In the genomic region with DNA sequence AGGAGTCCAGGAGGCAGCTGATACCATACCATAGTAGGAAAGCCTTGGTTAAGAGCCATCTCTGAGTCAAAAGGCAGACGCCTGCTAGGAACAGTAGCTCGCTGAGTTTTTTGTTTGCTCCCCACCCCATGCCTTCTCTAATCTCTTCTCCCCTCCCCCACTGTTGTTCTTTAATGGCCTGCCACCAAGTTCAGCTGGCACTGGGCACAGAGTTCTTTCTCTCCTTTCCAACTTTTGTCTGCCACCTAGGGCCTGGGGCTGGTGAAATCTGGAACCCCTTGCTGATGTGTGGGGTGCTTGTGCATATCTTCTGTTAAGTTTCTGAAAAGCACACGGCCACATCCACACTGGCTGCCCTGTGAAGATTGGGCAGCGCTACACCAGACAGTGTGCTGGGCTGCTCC, we compare ENCODE assay signal across 14 mouse cellular contexts.
DNase-seq lines count a peak whose midpoint lies in the region; ATAC-seq and TF ChIP-seq lines count a peak whose summit lies in the region.
"Had no signal": no experiment of that assay in that cellular context is flagged by ENCODE, and none has a peak within 500 bp of the region (broad histone marks: within the 10 kb centered on the region; RNA-seq: fewer than 3 reads in every experiment).

No protein-coding gene starts in this region.

- 46% methylated on average over 4 of the region's 4 CpGs for WGBS in lung, postnatal 0 days
- 29% methylated on average over 4 of the region's 4 CpGs for WGBS in midbrain, embryonic 11.5 days

- no peaks in the 10 kb centered on the region; the same call in 1 of the 2 replicates for H3K4me1 ChIP-seq in lung, postnatal 0 days (ENCODE audit: insufficient read depth, low read depth, low read length)
- peaks cover 17% of the 10 kb centered on the region for H3K4me1 ChIP-seq in midbrain, embryonic 11.5 days (ENCODE audit: control insufficient read depth, insufficient read depth, low read length)

- H3K4me3 ChIP-seq in lung, postnatal 0 days (ENCODE audit: low read depth, low read length) = no peak overlapping the region
- H3K4me3 ChIP-seq in midbrain, embryonic 11.5 days (ENCODE audit: low read depth, low read length) = no peak overlapping the region

- no peak overlapping the region for H3K9ac ChIP-seq in lung, postnatal 0 days (replicated peaks; ENCODE audit: low read depth)
- no peak overlapping the region for H3K9ac ChIP-seq in midbrain, embryonic 11.5 days (ENCODE audit: low read length)

- peak; percentile 56 to 59 for DNase-seq in cerebellum, postnatal 10 days
- no peak for DNase-seq in cerebellum, adult 11-12 months
- DNase-seq in lung, postnatal 0 days (ENCODE audit: low spot score) = peak; percentile 19
- no peak for DNase-seq in lung, postnatal 4 days
- peak; percentile 89 for DNase-seq in midbrain, embryonic 11.5 days (ENCODE audit: low spot score, missing footprints)
- no peak for DNase-seq in thymus, postnatal 0 days (ENCODE audit: low spot score)
- no peak for DNase-seq in frontal cortex, adult 2 months (ENCODE audit: extremely low spot score in 1 of 2, low spot score in 1 of 2)
- DNase-seq in right cerebral cortex, postnatal 36 days (ENCODE audit: low spot score in 2 of 2) = no peak
- DNase-seq: adrenal gland, adult 8-10 months; cerebellum, adult 2 months; kidney, adult 18-20 months; lung, adult 18-20 months had no signal

- no peak overlapping the region; the same call in 1 of the 2 replicates for H3K27ac ChIP-seq in lung, postnatal 0 days (ENCODE audit: low read length)
- H3K27ac ChIP-seq in midbrain, embryonic 11.5 days (ENCODE audit: low read depth, low read length) = peak overlapping the region; percentile 7

- ATAC-seq in lung, postnatal 0 days = no peak
- ATAC-seq in midbrain, embryonic 11.5 days (ENCODE audit: low FRiP score) = peak; percentile 45; the same call in 1 of the 2 replicates

- no peak for TF ChIP-seq CTCF in lung, postnatal 0 days (IDR thresholded peaks at IDR 0.05)

- H3K27me3 ChIP-seq in lung, postnatal 0 days (replicated peaks; ENCODE audit: insufficient read depth, low read length) = no peaks in the 10 kb centered on the region
- H3K27me3 ChIP-seq in midbrain, embryonic 11.5 days (ENCODE audit: control insufficient read depth, insufficient read depth, low read length) = no peaks in the 10 kb centered on the region

- no peaks in the 10 kb centered on the region for H3K36me3 ChIP-seq in lung, postnatal 0 days (ENCODE audit: insufficient read depth, low read length)
- H3K36me3 ChIP-seq in midbrain, embryonic 11.5 days (ENCODE audit: control insufficient read depth, insufficient read depth, low read length) = no peaks in the 10 kb centered on the region

- no peaks in the 10 kb centered on the region for H3K9me3 ChIP-seq in lung, postnatal 0 days (ENCODE audit: low read length)
- H3K9me3 ChIP-seq in midbrain, embryonic 11.5 days (ENCODE audit: control insufficient read depth, low read length) = no peaks in the 10 kb centered on the region
- H3K9me3 ChIP-seq: G1E had no signal

- H3K4me2 ChIP-seq in lung, postnatal 0 days (replicated peaks; ENCODE audit: low read depth, low read length) = no peak overlapping the region
- no peak overlapping the region for H3K4me2 ChIP-seq in midbrain, embryonic 11.5 days
- H3K4me2 ChIP-seq: heart, embryonic 11.5 days had no signal

- TF ChIP-seq EP300 in lung, postnatal 0 days (IDR thresholded peaks at IDR 0.05) = no peak

Comparison
In these comparisons a context has a peak if more than half of its experiments do, and no peak if none do; other contexts are left out.
1. DNase-seq: peak in cerebellum, postnatal 10 days (2 of 2), lung, postnatal 0 days (single experiment) and midbrain, embryonic 11.5 days (single experiment); none in cerebellum, adult 11-12 months (single experiment), lung, postnatal 4 days (0 of 2), thymus, postnatal 0 days (single experiment), frontal cortex, adult 2 months (0 of 2) and right cerebral cortex, postnatal 36 days (0 of 2).